Mouse (Mus musculus): ENCODE measurements around the gene Cyp4a10. TPM values are rescaled to one million over a fixed set of nuclear protein-coding genes. Genes with fewer than 3 reads are reported as not detected.
"Not testable (repeated sequence)": the region's sequence is repeated elsewhere in the genome, so short reads cannot be mapped to it uniquely, and the experiment has no call there.

The Cyp4a10 gene
- polyA plus RNA-seq, 1 experiment: 0.07 TPM

DNA sequence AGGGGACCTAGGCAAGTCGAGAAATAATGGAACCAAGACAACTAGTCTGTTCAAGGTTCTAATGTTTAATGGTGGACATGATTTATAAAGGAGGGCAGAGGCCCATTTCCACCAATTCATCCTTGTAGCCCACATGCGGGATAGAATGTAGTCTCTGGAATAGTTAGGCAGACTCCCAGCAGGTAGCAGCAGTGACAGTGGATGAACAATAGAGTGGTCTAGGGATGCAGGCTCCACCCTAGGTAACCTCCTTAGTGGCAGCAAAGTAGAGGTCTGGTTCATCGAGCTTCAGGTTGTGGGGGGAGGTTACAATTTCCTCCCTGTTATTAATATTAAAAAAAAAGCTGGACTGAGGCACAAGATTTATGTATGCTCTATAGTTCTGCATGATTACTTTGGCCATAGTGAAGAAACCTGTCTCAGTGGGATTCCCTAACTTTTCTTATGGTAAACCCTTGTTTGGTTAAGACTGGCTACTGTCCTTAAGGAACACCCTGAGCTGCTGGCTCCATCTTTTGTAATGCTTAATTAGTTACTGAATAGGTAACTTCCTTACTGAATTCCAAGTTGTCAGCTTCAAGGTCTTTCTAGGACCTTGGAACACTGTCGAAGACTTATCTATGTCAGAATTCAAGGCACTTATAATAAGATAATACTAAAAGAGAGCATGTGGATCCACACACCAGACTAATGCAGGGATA is 39.9 kb downstream of the Cyp4a10 start:
- H3K4me3 ChIP-seq (ENCODE audit: control insufficient read depth, insufficient read depth, low read length): no peak overlapping the region
- 89% methylated on average over 4 of the region's 4 CpGs for WGBS
- TF ChIP-seq POLR2A (IDR thresholded peaks at IDR 0.05; ENCODE audit: control insufficient read depth, extremely low read depth, insufficient read depth, low read length, poor library complexity): no peak
- no peak for TF ChIP-seq CTCF (IDR thresholded peaks at IDR 0.05; ENCODE audit: borderline replicate concordance, control insufficient read depth, extremely low read depth, insufficient read depth, low read length, poor library complexity)
- no peak for DNase-seq
- H3K27ac ChIP-seq (ENCODE audit: control insufficient read depth, insufficient read depth, low read length): no peak overlapping the region
- H3K4me1 ChIP-seq (replicated peaks; ENCODE audit: control insufficient read depth, insufficient read depth, low read length): no peaks in the 10 kb centered on the region
- H3K27me3 ChIP-seq (ENCODE audit: control insufficient read depth, insufficient read depth, low read length): no peaks in the 10 kb centered on the region
- no peaks in the 10 kb centered on the region for H3K36me3 ChIP-seq (ENCODE audit: control insufficient read depth, insufficient read depth, low read length)

DNA sequence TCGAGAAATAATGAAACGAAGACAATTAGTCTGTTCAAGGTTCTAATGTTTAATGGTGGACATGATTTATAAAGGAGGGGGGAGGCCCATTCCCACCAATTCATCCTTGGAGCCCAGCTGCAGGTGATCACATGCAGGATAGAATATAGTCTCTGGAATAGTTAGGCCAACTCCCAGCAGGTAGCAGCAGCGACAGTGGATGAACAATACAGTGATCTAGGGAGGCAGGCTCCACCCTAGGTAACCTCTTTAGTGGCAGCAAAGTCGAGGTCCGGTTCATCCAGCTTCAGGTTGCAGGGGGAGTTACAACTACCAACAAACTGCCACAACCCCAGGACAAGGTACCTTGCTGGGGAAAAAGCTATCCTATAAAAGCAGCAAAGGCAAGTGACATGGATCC is 43.2 kb downstream of the Cyp4a10 start:
- H3K4me1 ChIP-seq (replicated peaks; ENCODE audit: control insufficient read depth, insufficient read depth, low read length); H3K27me3 ChIP-seq (ENCODE audit: control insufficient read depth, insufficient read depth, low read length); H3K27ac ChIP-seq (ENCODE audit: control insufficient read depth, insufficient read depth, low read length); DNase-seq; H3K4me3 ChIP-seq (ENCODE audit: control insufficient read depth, insufficient read depth, low read length); H3K36me3 ChIP-seq (ENCODE audit: control insufficient read depth, insufficient read depth, low read length): not testable (repeated sequence)
- 88% methylated on average over 5 of the region's 5 CpGs for WGBS

GRCm38 (mm10) chr4:115563401-115563800 is 45.3 kb downstream of the Cyp4a10 start, which contains the start of gene Cyp4a31:
TSS of gene Cyp4a31 (plus strand) at chr4:115563649.
- 94% methylated on average over 3 of the region's 3 CpGs for WGBS
- no peaks in the 10 kb centered on the region for H3K36me3 ChIP-seq (ENCODE audit: control insufficient read depth, insufficient read depth, low read length)
- H3K27me3 ChIP-seq (ENCODE audit: control insufficient read depth, insufficient read depth, low read length): no peaks in the 10 kb centered on the region
- no peak for DNase-seq
- no peak for TF ChIP-seq POLR2A (IDR thresholded peaks at IDR 0.05; ENCODE audit: control insufficient read depth, extremely low read depth, insufficient read depth, low read length, poor library complexity)
- no peak for TF ChIP-seq CTCF (IDR thresholded peaks at IDR 0.05; ENCODE audit: borderline replicate concordance, control insufficient read depth, extremely low read depth, insufficient read depth, low read length, poor library complexity)
- H3K4me1 ChIP-seq (replicated peaks; ENCODE audit: control insufficient read depth, insufficient read depth, low read length): no peaks in the 10 kb centered on the region
- no peak within 1 kb of the TSS for H3K27ac ChIP-seq (ENCODE audit: control insufficient read depth, insufficient read depth, low read length)
- H3K4me3 ChIP-seq (ENCODE audit: control insufficient read depth, insufficient read depth, low read length): no peak within 1 kb of the TSS

DNA sequence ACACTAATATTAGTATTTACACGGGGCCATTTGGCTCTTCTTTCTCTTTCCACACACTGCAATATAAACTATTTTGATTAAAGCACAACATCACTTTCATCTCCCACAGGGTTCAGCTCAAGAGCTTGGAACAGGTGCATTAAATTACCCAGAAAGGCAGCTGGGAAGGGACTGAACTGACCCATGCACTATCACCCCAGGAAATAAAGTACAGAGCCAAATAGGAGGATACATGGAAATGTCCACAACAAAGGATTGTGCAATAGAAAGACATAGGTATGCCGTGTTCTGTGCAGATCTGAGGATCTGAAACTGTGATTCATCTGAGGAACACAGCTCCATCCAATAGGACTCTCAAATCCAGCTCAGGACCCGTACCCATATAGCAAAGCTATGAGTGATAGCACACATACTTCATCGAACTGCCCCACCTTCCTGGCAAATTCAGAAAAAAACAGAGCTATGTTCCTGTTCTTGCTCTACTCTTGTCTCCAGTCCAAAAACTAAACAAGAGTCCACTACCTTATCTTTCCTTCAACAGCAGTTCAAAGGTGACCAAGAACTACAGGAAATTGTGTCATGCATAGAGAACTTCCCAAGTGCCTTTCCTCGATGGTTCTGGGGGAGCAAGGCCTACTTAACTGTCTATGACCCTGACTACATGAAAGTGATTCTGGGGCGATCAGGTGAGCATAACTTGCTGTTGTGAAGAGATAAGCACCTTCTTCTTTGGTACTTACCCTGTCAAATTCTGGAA is 46.6 kb downstream of the Cyp4a10 start:
- WGBS: 73% methylated on average over 6 of the region's 6 CpGs
- H3K4me1 ChIP-seq (replicated peaks; ENCODE audit: control insufficient read depth, insufficient read depth, low read length); DNase-seq; H3K4me3 ChIP-seq (ENCODE audit: control insufficient read depth, insufficient read depth, low read length); H3K27ac ChIP-seq (ENCODE audit: control insufficient read depth, insufficient read depth, low read length); H3K27me3 ChIP-seq (ENCODE audit: control insufficient read depth, insufficient read depth, low read length); H3K36me3 ChIP-seq (ENCODE audit: control insufficient read depth, insufficient read depth, low read length): not testable (repeated sequence)

GRCm38 (mm10) chr4:115575255-115575654 is 57.2 kb downstream of the Cyp4a10 start:
- WGBS: 90% methylated on average over 3 of the region's 3 CpGs
- Histone ChIP-seq H3K4me1 (replicated peaks; ENCODE audit: control insufficient read depth, insufficient read depth, low read length) (no peaks in the 10 kb centered on the region), H3K27me3 (ENCODE audit: control insufficient read depth, insufficient read depth, low read length) (no peaks in the 10 kb centered on the region), H3K4me3 (ENCODE audit: control insufficient read depth, insufficient read depth, low read length) (no peak overlapping the region), H3K36me3 (ENCODE audit: control insufficient read depth, insufficient read depth, low read length) (no peaks in the 10 kb centered on the region), H3K27ac (ENCODE audit: control insufficient read depth, insufficient read depth, low read length) (no peak overlapping the region)
- DNase-seq: no peak
- no peak for TF ChIP-seq POLR2A (IDR thresholded peaks at IDR 0.05; ENCODE audit: control insufficient read depth, extremely low read depth, insufficient read depth, low read length, poor library complexity)

- DNase-seq: no peak
- Histone ChIP-seq H3K4me3 (ENCODE audit: control insufficient read depth, insufficient read depth, low read length) (no peak overlapping the region), H3K27me3 (ENCODE audit: control insufficient read depth, insufficient read depth, low read length) (no peaks in the 10 kb centered on the region), H3K4me1 (replicated peaks; ENCODE audit: control insufficient read depth, insufficient read depth, low read length) (no peaks in the 10 kb centered on the region), H3K36me3 (ENCODE audit: control insufficient read depth, insufficient read depth, low read length) (no peaks in the 10 kb centered on the region), H3K27ac (ENCODE audit: control insufficient read depth, insufficient read depth, low read length) (no peak overlapping the region)
- WGBS: 92% methylated on average over 2 of the region's 2 CpGs
- TF ChIP-seq POLR2A (IDR thresholded peaks at IDR 0.05; ENCODE audit: control insufficient read depth, extremely low read depth, insufficient read depth, low read length, poor library complexity) (no peak), CTCF (IDR thresholded peaks at IDR 0.05; ENCODE audit: borderline replicate concordance, control insufficient read depth, extremely low read depth, insufficient read depth, low read length, poor library complexity) (no peak)
Observed at GRCm38 (mm10) chr4:115575776-115576175, 57.7 kb downstream of the Cyp4a10 start.

DNA sequence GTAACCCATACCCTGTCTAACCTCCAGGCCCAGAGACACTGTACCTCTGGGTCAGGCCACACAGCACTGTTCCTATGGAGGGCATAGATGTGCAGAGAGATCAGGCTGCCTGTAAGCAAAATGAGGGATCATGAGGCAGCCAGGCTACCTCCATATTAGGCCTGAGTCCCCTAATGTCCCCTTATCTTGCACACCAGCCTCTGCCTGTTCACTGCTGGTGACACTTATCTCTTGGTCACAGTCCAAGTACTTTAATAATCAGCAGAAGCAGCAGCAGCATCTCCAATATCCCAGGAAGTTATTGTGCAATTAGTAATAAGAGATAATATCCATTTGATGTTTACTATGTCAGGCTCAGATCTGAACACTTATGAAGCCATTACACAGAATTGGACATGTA is 65.0 kb downstream of the Cyp4a10 start:
- Histone ChIP-seq H3K27ac (ENCODE audit: control insufficient read depth, insufficient read depth, low read length) (no peak overlapping the region), H3K4me3 (ENCODE audit: control insufficient read depth, insufficient read depth, low read length) (no peak overlapping the region), H3K27me3 (ENCODE audit: control insufficient read depth, insufficient read depth, low read length) (no peaks in the 10 kb centered on the region), H3K4me1 (replicated peaks; ENCODE audit: control insufficient read depth, insufficient read depth, low read length) (no peaks in the 10 kb centered on the region), H3K36me3 (ENCODE audit: control insufficient read depth, insufficient read depth, low read length) (no peaks in the 10 kb centered on the region)
- DNase-seq: no peak
- TF ChIP-seq CTCF (IDR thresholded peaks at IDR 0.05; ENCODE audit: borderline replicate concordance, control insufficient read depth, extremely low read depth, insufficient read depth, low read length, poor library complexity): no peak
- no peak for TF ChIP-seq POLR2A (IDR thresholded peaks at IDR 0.05; ENCODE audit: control insufficient read depth, extremely low read depth, insufficient read depth, low read length, poor library complexity)

Other genes starting within 250 kb of the Cyp4a10 start
- gene Cyp4a12a, start 219.2 kb upstream of the Cyp4a10 start, polyA plus RNA-seq (2012; rRNA removed): 0.12 TPM in 1 of 2 replicates, not detected in the other
- 0.11 TPM in 2 replicates for gene Cyp4a12b, start 106.6 kb upstream of the Cyp4a10 start, polyA plus RNA-seq (2012; rRNA removed)
- gene Cyp4a30b, start 65.7 kb upstream of the Cyp4a10 start, polyA plus RNA-seq (2012; rRNA removed): not detected in 2 replicates
- 0.11 and 0.45 TPM in 2 replicates for gene Cyp4a14, start 22.1 kb upstream of the Cyp4a10 start, polyA plus RNA-seq (2012; rRNA removed)
- 0.04 TPM in 1 of 2 replicates, not detected in the other for gene Cyp4a31, start 45.4 kb downstream of the Cyp4a10 start, polyA plus RNA-seq (2012; rRNA removed)
- not detected in 2 replicates for gene Cyp4a32, start 82.7 kb downstream of the Cyp4a10 start, polyA plus RNA-seq (2012; rRNA removed)
- 6.2 and 9.2 TPM in 2 replicates for gene Cyp4b1, start 129.5 kb downstream of the Cyp4a10 start, polyA plus RNA-seq (2012; rRNA removed)
- 31.2 and 32.2 TPM in 2 replicates for gene Efcab14, start 219.5 kb downstream of the Cyp4a10 start, polyA plus RNA-seq (2012; rRNA removed)

Measured in thymus, adult 2 months (tissue).